Mouse (Mus musculus) stomach, postnatal 0 days (tissue): ENCODE data around the gene Ppargc1a. TPM values are rescaled to one million over a fixed set of nuclear protein-coding genes. Genes with fewer than 3 reads are reported as not detected.

Source experiments
- ATAC-seq: fragments of 200-750 bp; cut with Nextera tagmentation; 2 replicates; pipeline ENCODE4 v1.8.0; 2017; ENCODE audit not compliant: low FRiP score, low TSS enrichment
- DNase-seq: peaks from one replicate; pipeline ENCODE4 v3.0.0-alpha.2; 2016; ENCODE audit warnings: low spot score
- H3K27ac ChIP-seq: fragments of 300-500 bp; sonication (generic); replicated peaks from 2 replicates; pipeline ENCODE4 v1.5.1; 2014; ENCODE audit warnings: mild to moderate bottlenecking, control low read depth
- H3K27me3 ChIP-seq: fragments of 300-500 bp; sonication (generic); 2 replicates; pipeline ENCODE4 v1.6.1; 2014; ENCODE audit warnings: low read length; ENCODE audit not compliant: control insufficient read depth, insufficient read depth
- H3K36me3 ChIP-seq: fragments of 300-500 bp; sonication (generic); 2 replicates; pipeline ENCODE4 v1.6.1; 2014; ENCODE audit warnings: low read length, mixed read lengths; ENCODE audit not compliant: control insufficient read depth, insufficient read depth
- H3K4me1 ChIP-seq: fragments of 300-500 bp; sonication (generic); replicated peaks from 2 replicates; pipeline ENCODE4 v1.6.1; 2014; ENCODE audit warnings: antibody characterized with exemption; ENCODE audit not compliant: control insufficient read depth, insufficient read depth
- H3K4me2 ChIP-seq: fragments of 300-500 bp; sonication (generic); replicated peaks from 2 replicates; pipeline ENCODE4 v1.6.1; 2014; ENCODE audit warnings: low read depth, mild to moderate bottlenecking, control low read depth, moderate library complexity
- H3K4me3 ChIP-seq: fragments of 300-500 bp; sonication (generic); 2 replicates; pipeline ENCODE4 v1.5.1; 2014; ENCODE audit warnings: low read depth, low read length, control low read depth
- H3K9ac ChIP-seq: fragments of 300-500 bp; sonication (generic); 2 replicates; pipeline ENCODE4 v1.6.1; 2014; ENCODE audit warnings: mild to moderate bottlenecking, low read length, control low read depth, mixed read lengths
- H3K9me3 ChIP-seq: fragments of 300-500 bp; sonication (generic); 2 replicates; pipeline ENCODE4 v1.6.1; 2016; ENCODE audit warnings: low read length; ENCODE audit not compliant: control insufficient read depth
- CTCF ChIP-seq: IDR thresholded peaks from 2 replicates; pipeline ENCODE4 v1.5.1; 2016; ENCODE audit warnings: antibody characterized with exemption, low read depth, mild to moderate bottlenecking, moderate library complexity
- EP300 ChIP-seq: optimal IDR thresholded peaks from 2 replicates; pipeline ENCODE3; 2016; ENCODE audit warnings: antibody characterized with exemption
- WGBS: fragments of 180-500 bp; shearing (Covaris S2); extraction: QIAGEN DNeasy Blood & Tissue Kit; methylation state at CpG from one replicate; pipeline ENCODE4 v1.1.7; 2014; 5-methylcytosine and 5-hydroxymethylcytosine counted together
- polyA plus RNA-seq: library from polyadenylated mRNA; unstranded; fragments of >200 nt; fragmentation: Nextera tagmentation; extraction: Ambion mirVana; gene quantifications from 2 replicates; pipeline ENCODE4 v1.2.1, GENCODE M21; 2015

Gene Ppargc1a
- polyA plus RNA-seq, 1 experiment from 2014 or later, result 5.1 TPM

GRCm38 (mm10) chr5:51565038-51565437 lies 2.5 kb downstream of the Ppargc1a start:
- Histone ChIP-seq H3K9ac (no peak overlapping the region), H3K27me3 (no peaks in the 10 kb centered on the region), H3K4me1 (no peaks in the 10 kb centered on the region), H3K27ac (no peak overlapping the region), H3K4me2 (no peak overlapping the region), H3K9me3 (no peaks in the 10 kb centered on the region), H3K4me3 (no peak overlapping the region), H3K36me3 (no peaks in the 10 kb centered on the region)
- ATAC-seq, result no peak
- TF ChIP-seq CTCF (no peak), EP300 (no peak)
- no peak for DNase-seq

- Histone ChIP-seq H3K4me1 (no peaks in the 10 kb centered on the region), H3K9ac (no peak overlapping the region), H3K27ac (no peak overlapping the region), H3K27me3 (no peaks in the 10 kb centered on the region), H3K36me3 (no peaks in the 10 kb centered on the region), H3K4me3 (no peak overlapping the region), H3K4me2 (no peak overlapping the region), H3K9me3 (no peaks in the 10 kb centered on the region)
- ATAC-seq (no peak), DNase-seq (no peak)
- TF ChIP-seq EP300 (no peak), CTCF (no peak)
- WGBS, result 65% methylated on average over 3 of the region's 3 CpGs
Observed at GRCm38 (mm10) chr5:51563574-51563973, 4.0 kb downstream of the Ppargc1a start.

GRCm38 (mm10) chr5:51557607-51558278 lies 9.8 kb downstream of the Ppargc1a start:
- H3K27me3 ChIP-seq, result no peaks in the 10 kb centered on the region
- H3K9ac ChIP-seq, result no peak overlapping the region
- H3K27ac ChIP-seq, result no peak overlapping the region
- no peaks in the 10 kb centered on the region for H3K4me1 ChIP-seq
- WGBS, result 46% methylated on average over 4 of the region's 4 CpGs
- H3K9me3 ChIP-seq, result no peaks in the 10 kb centered on the region
- no peak overlapping the region for H3K4me3 ChIP-seq
- no peak for DNase-seq
- no peaks in the 10 kb centered on the region for H3K36me3 ChIP-seq
- ATAC-seq, result no peak
- no peak overlapping the region for H3K4me2 ChIP-seq
- TF ChIP-seq EP300 (no peak), CTCF (no peak)

- peak overlapping the region; percentile 35; the same call in 1 of the 2 replicates for H3K9ac ChIP-seq
- H3K4me1 ChIP-seq, result no peaks in the 10 kb centered on the region
- ATAC-seq (peak; percentile 93), DNase-seq (peak; percentile 70)
- 5% methylated on average over 5 of the region's 5 CpGs for WGBS
- H3K36me3 ChIP-seq, result no peaks in the 10 kb centered on the region
- H3K4me2 ChIP-seq, result peak overlapping the region; percentile 61
- TF ChIP-seq CTCF (no peak), EP300 (no peak)
- no peaks in the 10 kb centered on the region for H3K27me3 ChIP-seq
- H3K27ac ChIP-seq, result peak overlapping the region; percentile 36; the same call in 1 of the 2 replicates
- no peaks in the 10 kb centered on the region for H3K9me3 ChIP-seq
- peak overlapping the region; percentile 64 for H3K4me3 ChIP-seq
Observed at GRCm38 (mm10) chr5:51553671-51554070, 13.9 kb downstream of the Ppargc1a start.

GRCm38 (mm10) chr5:51553251-51553650 lies 14.3 kb downstream of the Ppargc1a start:
- Histone ChIP-seq H3K27me3 (no peaks in the 10 kb centered on the region), H3K36me3 (no peaks in the 10 kb centered on the region), H3K9me3 (no peaks in the 10 kb centered on the region), H3K4me2 (peak overlapping the region; percentile 61), H3K4me3 (peak overlapping the region; percentile 64), H3K27ac (peak overlapping the region; percentile 36), H3K9ac (peak overlapping the region; percentile 35; the same call in 1 of the 2 replicates), H3K4me1 (no peaks in the 10 kb centered on the region)
- ATAC-seq (peak; percentile 3; the same call in 1 of the 2 replicates), DNase-seq (no peak)
- TF ChIP-seq CTCF, result no peak
- TF ChIP-seq EP300, result no peak
- 2% methylated on average over 5 of the region's 5 CpGs for WGBS

- Histone ChIP-seq H3K4me1 (no peaks in the 10 kb centered on the region), H3K9ac (peak overlapping the region; percentile 54), H3K4me2 (peak overlapping the region; percentile 61), H3K36me3 (no peaks in the 10 kb centered on the region), H3K27me3 (no peaks in the 10 kb centered on the region), H3K27ac (peak overlapping the region; percentile 83), H3K4me3 (peak overlapping the region; percentile 64), H3K9me3 (no peaks in the 10 kb centered on the region)
- peak; percentile 69 for ATAC-seq
- under 1% methylated on average over 24 of the region's 24 CpGs for WGBS
- peak; percentile 68 for DNase-seq
- no peak for TF ChIP-seq CTCF
- TF ChIP-seq EP300, result peak; percentile 49
Observed at GRCm38 (mm10) chr5:51552483-51553091, 14.9 kb downstream of the Ppargc1a start.
